Mouse (Mus musculus) cortical plate, adult 2 months (tissue): ENCODE data around the gene Ddx31. TPM values are rescaled to one million over a fixed set of nuclear protein-coding genes. Genes with fewer than 3 reads are reported as not detected.

ENCODE experiments used
- H3K27ac ChIP-seq: fragments of 200-500 bp; 2 replicates; pipeline ENCODE4 v1.5.1; 2012; ENCODE audit warnings: low read length, control low read depth, inconsistent platforms; ENCODE audit not compliant: insufficient read depth
- H3K4me1 ChIP-seq: fragments of 200-500 bp; 2 replicates; pipeline ENCODE4 v1.6.1; 2011; ENCODE audit warnings: low read length; ENCODE audit not compliant: control insufficient read depth, insufficient read depth
- H3K4me3 ChIP-seq: fragments of 200-500 bp; 2 replicates; pipeline ENCODE4 v1.5.1; 2011; ENCODE audit warnings: mild to moderate bottlenecking, low read length, control low read depth; ENCODE audit not compliant: insufficient read depth
- CTCF ChIP-seq: fragments of 200-500 bp; IDR thresholded peaks from 2 replicates; pipeline ENCODE4 v1.5.1; 2011; ENCODE audit warnings: mild to moderate bottlenecking, control low read depth, low read length; ENCODE audit not compliant: insufficient read depth; ENCODE audit errors: extremely low read depth
- POLR2A ChIP-seq: fragments of 200-500 bp; IDR thresholded peaks from 2 replicates; pipeline ENCODE4 v1.6.1; 2011; ENCODE audit warnings: mild to moderate bottlenecking, low read length, control low read depth; ENCODE audit not compliant: insufficient read depth; ENCODE audit errors: extremely low read depth
- polyA plus RNA-seq: library from polyadenylated mRNA; depleted of rRNA; stranded (reverse); fragments of >200 nt; gene quantifications from 2 replicates; pipeline ENCODE4 v1.2.3, GENCODE M21; 2012; rRNA removed

Gene Ddx31
- polyA plus RNA-seq, 1 experiment, result 4.9 TPM

- Histone ChIP-seq H3K4me1 (no peaks in the 10 kb centered on the region), H3K27ac (no peak overlapping the region), H3K4me3 (no peak overlapping the region)
- TF ChIP-seq POLR2A, result no peak
- no peak for TF ChIP-seq CTCF
Observed at GRCm38 (mm10) chr2:28954595-28954994, 114.4 kb downstream of the Ddx31 start.

Other genes starting within 250 kb of the Ddx31 start
- not detected in 2 replicates for gene Gfi1b, start 218.4 kb upstream of the Ddx31 start, polyA plus RNA-seq
- 36.1 and 38.7 TPM in 2 replicates for gene Tsc1, start 199.2 kb upstream of the Ddx31 start, polyA plus RNA-seq
- gene Spaca9, start 140.7 kb upstream of the Ddx31 start, polyA plus RNA-seq, result 0.29 and 0.38 TPM in 2 replicates
- gene Ak8, start 140.2 kb upstream of the Ddx31 start, polyA plus RNA-seq, result 2.2 and 2.7 TPM in 2 replicates
- 12.6 and 12.9 TPM in 2 replicates for gene Gtf3c4, start within 50 bp of the Ddx31 start, polyA plus RNA-seq
- 0.04 TPM in 1 of 2 replicates, not detected in the other for gene Barhl1, start 76.3 kb downstream of the Ddx31 start, polyA plus RNA-seq
- gene Cfap77, start 214.7 kb downstream of the Ddx31 start, polyA plus RNA-seq, result 0.15 TPM in 1 of 2 replicates, not detected in the other
- 15.3 and 19.0 TPM in 2 replicates for gene Ttf1, start 219.9 kb downstream of the Ddx31 start, polyA plus RNA-seq